Mouse (Mus musculus) MEL (cell line): ENCODE data around the gene Ccdc186. TPM values are rescaled to one million over a fixed set of nuclear protein-coding genes. Genes with fewer than 3 reads are reported as not detected.

Source experiments
- DNase-seq: peaks from one replicate; pipeline ENCODE4 v3.0.0; 2011; ENCODE audit warnings: low read depth, low spot score
- H3K27ac ChIP-seq: 2 replicates; pipeline ENCODE4 v1.5.1; 2012; ENCODE audit warnings: low read depth, mild to moderate bottlenecking, control low read depth, low read length, moderate library complexity; ENCODE audit not compliant: control insufficient read depth
- H3K27me3 ChIP-seq, 2 experiments: fragments of 150-350 bp in 1 of 2; sonication (generic) in 1 of 2; 2 replicates each; pipeline ENCODE4 v1.6.1; 2012; ENCODE audit warnings: low read length in 2 of 2, mild to moderate bottlenecking in 2 of 2, improper control_type of control experiment in 1 of 2, moderate library complexity in 1 of 2; ENCODE audit not compliant: insufficient read depth in 2 of 2, control insufficient read depth in 1 of 2
- H3K36me3 ChIP-seq, 2 experiments: 2 replicates each; pipeline ENCODE4 v1.6.1; 2012 to 2014; ENCODE audit warnings: low read length in 2 of 2, improper control_type of control experiment in 1 of 2, inconsistent platforms in 1 of 2, mild to moderate bottlenecking in 1 of 2; ENCODE audit not compliant: insufficient read depth in 2 of 2, control insufficient read depth in 1 of 2
- H3K4me1 ChIP-seq, 2 experiments: fragments of 150-350 bp in 1 of 2; sonication (generic) in 1 of 2; 2 replicates each; pipeline ENCODE4 v1.6.1; 2012; ENCODE audit warnings: low read length in 2 of 2, improper control_type of control experiment in 1 of 2, mild to moderate bottlenecking in 1 of 2; ENCODE audit not compliant: insufficient read depth in 2 of 2, control insufficient read depth in 1 of 2
- H3K4me3 ChIP-seq, 2 experiments: fragments of 150-350 bp in 1 of 2; sonication (generic) in 1 of 2; 2 replicates each; pipeline ENCODE4 v1.5.1; 2012; ENCODE audit warnings: low read depth in 2 of 2, low read length in 2 of 2, mild to moderate bottlenecking in 2 of 2, moderate library complexity in 2 of 2, control low read depth in 1 of 2, improper control_type of control experiment in 1 of 2; ENCODE audit not compliant: control insufficient read depth in 1 of 2, insufficient read depth in 1 of 2
- H3K79me2 ChIP-seq: 2 replicates; pipeline ENCODE4 v1.6.1; 2012; ENCODE audit warnings: mild to moderate bottlenecking, low read length, moderate library complexity; ENCODE audit not compliant: control insufficient read depth, poor library complexity, insufficient read depth
- H3K9ac ChIP-seq: 2 replicates; pipeline ENCODE4 v1.6.1; 2012; ENCODE audit warnings: low read depth, mild to moderate bottlenecking, control low read depth, low read length, moderate library complexity; ENCODE audit not compliant: control insufficient read depth, poor library complexity, severe bottlenecking
- H3K9me3 ChIP-seq: fragments of 150-350 bp; sonication (generic); replicated peaks from 2 replicates; pipeline ENCODE4 v1.6.1; 2012; ENCODE audit warnings: mild to moderate bottlenecking, low read length, improper control_type of control experiment, moderate library complexity; ENCODE audit not compliant: insufficient read depth
- BHLHE40 ChIP-seq: IDR thresholded peaks from 2 replicates; pipeline ENCODE4 v1.6.1; 2012; ENCODE audit warnings: low read depth, mild to moderate bottlenecking, inconsistent platforms, low read length, improper control_type of control experiment, borderline replicate concordance
- CHD2 ChIP-seq: IDR thresholded peaks from 2 replicates; pipeline ENCODE4 v1.6.1; 2011; ENCODE audit warnings: low read length, improper control_type of control experiment
- CTCF ChIP-seq, 3 experiments: IDR thresholded peaks in 2 of 3; conservative IDR thresholded peaks in 1 of 3; 2 replicates each; pipeline ENCODE4 v1.5.1; 2011 to 2012; ENCODE audit warnings: low read length in 3 of 3, low read depth in 2 of 3, mild to moderate bottlenecking in 2 of 3, improper control_type of control experiment in 1 of 3, inconsistent platforms in 1 of 3, mixed read lengths in 1 of 3, moderate library complexity in 1 of 3; ENCODE audit not compliant: control insufficient read depth in 1 of 3, insufficient read depth in 1 of 3, poor library complexity in 1 of 3, severe bottlenecking in 1 of 3
- ELF1 ChIP-seq: IDR thresholded peaks from 2 replicates; pipeline ENCODE4 v1.6.1; 2014; ENCODE audit warnings: low read depth, mild to moderate bottlenecking, inconsistent platforms, low read length, improper control_type of control experiment, moderate library complexity
- ETS1 ChIP-seq: IDR thresholded peaks from 2 replicates; pipeline ENCODE4 v1.6.1; 2012; ENCODE audit warnings: low read depth, mild to moderate bottlenecking, inconsistent platforms, low read length, improper control_type of control experiment, moderate library complexity
- KAT2A ChIP-seq: conservative IDR thresholded peaks from 2 replicates; pipeline ENCODE4 v1.6.1; 2012; ENCODE audit warnings: low read depth, low read length, improper control_type of control experiment, inconsistent platforms
- MAZ ChIP-seq: IDR thresholded peaks from 2 replicates; pipeline ENCODE4 v1.6.1; 2012; ENCODE audit warnings: low read depth, mild to moderate bottlenecking, inconsistent platforms, low read length, improper control_type of control experiment
- MEF2A ChIP-seq: IDR thresholded peaks from 2 replicates; pipeline ENCODE4 v1.6.1; 2014; ENCODE audit warnings: low read depth, mild to moderate bottlenecking, inconsistent platforms, low read length, improper control_type of control experiment; ENCODE audit not compliant: poor library complexity, insufficient replicate concordance, severe bottlenecking; ENCODE audit errors: extremely low read depth
- MYC ChIP-seq: IDR thresholded peaks from 2 replicates; pipeline ENCODE4 v1.6.1; 2011; ENCODE audit warnings: low read depth, mild to moderate bottlenecking, low read length, improper control_type of control experiment, moderate library complexity
- NELFE ChIP-seq: IDR thresholded peaks from 2 replicates; pipeline ENCODE4 v1.6.1; 2011; ENCODE audit warnings: low read depth, low read length, improper control_type of control experiment
- NRF1 ChIP-seq: IDR thresholded peaks from 2 replicates; pipeline ENCODE4 v1.6.1; 2014; ENCODE audit warnings: low read depth, mild to moderate bottlenecking, inconsistent platforms, low read length, improper control_type of control experiment, moderate library complexity; ENCODE audit not compliant: poor library complexity, insufficient read depth, severe bottlenecking
- POLR2A ChIP-seq, 2 experiments: IDR thresholded peaks; 2 replicates each; pipeline ENCODE4 v1.6.1; 2011 to 2012; ENCODE audit warnings: low read length in 2 of 2, mild to moderate bottlenecking in 2 of 2, control low read depth in 1 of 2, improper control_type of control experiment in 1 of 2, low read depth in 1 of 2, moderate library complexity in 1 of 2; ENCODE audit not compliant: control insufficient read depth in 1 of 2, insufficient read depth in 1 of 2, poor library complexity in 1 of 2
- RAD21 ChIP-seq: IDR thresholded peaks from 2 replicates; pipeline ENCODE4 v1.6.1; 2011; ENCODE audit warnings: mild to moderate bottlenecking, low read depth, low read length, improper control_type of control experiment
- RCOR1 ChIP-seq: IDR thresholded peaks from 2 replicates; pipeline ENCODE4 v1.6.1; 2012; ENCODE audit warnings: low read depth, mild to moderate bottlenecking, inconsistent platforms, low read length, improper control_type of control experiment
- SIN3A ChIP-seq: IDR thresholded peaks from 2 replicates; pipeline ENCODE4 v1.6.1; 2012; ENCODE audit warnings: low read length, improper control_type of control experiment, inconsistent platforms
- SMC3 ChIP-seq: IDR thresholded peaks from 2 replicates; pipeline ENCODE4 v1.6.1; 2011; ENCODE audit warnings: low read depth, low read length, improper control_type of control experiment
- TCF12 ChIP-seq: IDR thresholded peaks from 2 replicates; pipeline ENCODE4 v1.6.1; 2014; ENCODE audit warnings: low read depth, mild to moderate bottlenecking, inconsistent platforms, low read length, improper control_type of control experiment, moderate library complexity
- UBTF ChIP-seq: IDR thresholded peaks from 2 replicates; pipeline ENCODE4 v1.6.1; 2012; ENCODE audit warnings: low read depth, mild to moderate bottlenecking, inconsistent platforms, low read length, improper control_type of control experiment, moderate library complexity, borderline replicate concordance; ENCODE audit not compliant: insufficient read depth
- USF1 ChIP-seq: IDR thresholded peaks from 2 replicates; pipeline ENCODE4 v1.6.1; 2014; ENCODE audit warnings: low read depth, mild to moderate bottlenecking, inconsistent platforms, low read length, improper control_type of control experiment, moderate library complexity
- ZC3H11A ChIP-seq: IDR thresholded peaks from 2 replicates; pipeline ENCODE4 v1.6.1; 2012; ENCODE audit warnings: low read depth, mild to moderate bottlenecking, inconsistent platforms, low read length, improper control_type of control experiment
- ZKSCAN1 ChIP-seq: IDR thresholded peaks from 2 replicates; pipeline ENCODE4 v1.6.1; 2012; ENCODE audit warnings: low read depth, mild to moderate bottlenecking, inconsistent platforms, low read length, improper control_type of control experiment, moderate library complexity
- ZMIZ1 ChIP-seq: IDR thresholded peaks from 2 replicates; pipeline ENCODE4 v1.6.1; 2012; ENCODE audit warnings: low read depth, mild to moderate bottlenecking, inconsistent platforms, low read length, improper control_type of control experiment, moderate library complexity
- polyA plus RNA-seq, 2 experiments: library from polyadenylated mRNA; stranded (reverse) in 1 of 2; unstranded in 1 of 2; fragments of >175 nt in 1 of 2; fragments of >200 nt in 1 of 2; gene quantifications; 2 replicates each; pipeline versions ENCODE4 v1.2.1 to v1.2.4; 2012; ENCODE audit warnings: low replicate concordance in 2 of 2, low read depth in 1 of 2; ENCODE audit not compliant: insufficient read length in 2 of 2, insufficient read depth in 1 of 2, missing spikeins in 1 of 2
- total RNA-seq: library from RNA; depleted of rRNA; stranded (reverse); fragments of 300-350 nt; gene quantifications from 2 replicates; pipeline ENCODE4 v1.2.3, GENCODE M21; 2012

The Ccdc186 gene
- total and polyA plus RNA-seq, 3 experiments: 7.9 to 72.2 (median 21.9) TPM

GRCm38 (mm10) chr19:56808771-56809170 is 13.2 kb downstream of the Ccdc186 start:
- no peak overlapping the region for H3K4me3 ChIP-seq
- no peaks in the 10 kb centered on the region for H3K9me3 ChIP-seq
- DNase-seq: peak; percentile 38
- H3K79me2 ChIP-seq: peaks cover 2% of the 10 kb centered on the region; the same call in 1 of the 2 replicates
- no peak overlapping the region for H3K27ac ChIP-seq
- H3K36me3 ChIP-seq: peaks cover 19 to 31% of the 10 kb centered on the region in 2 experiments
- peaks cover 9 to 12% of the 10 kb centered on the region in 2 experiments for H3K4me1 ChIP-seq
- TF ChIP-seq SIN3A: peak; percentile 34; the same call in 1 of the 2 replicates
- TF ChIP-seq SMC3: peak; percentile 37; the same call in 1 of the 2 replicates
- no peak for TF ChIP-seq MYC
- peak; percentile 60 to 66 (median 61) for TF ChIP-seq CTCF (IDR thresholded peaks at IDR 0.05 in 2 of 3, conservative IDR thresholded peaks at IDR 0.05 in 1 of 3; ENCODE audit: control insufficient read depth in 1 of 3, insufficient read depth in 1 of 3, low read depth in 2 of 3, low read length in 3 of 3, poor library complexity in 1 of 3, severe bottlenecking in 1 of 3)
- peak; percentile 30 for TF ChIP-seq RAD21
- TF ChIP-seq ZC3H11A: 0 out of 2 replicates have a peak, but pooled peaks have one; percentile 6
- no peak for TF ChIP-seq ELF1
- TF ChIP-seq, all 39 proteins: peak for 5
- H3K27me3 ChIP-seq: no peaks in the 10 kb centered on the region
- H3K9ac ChIP-seq: no peak overlapping the region

- H3K36me3 ChIP-seq: peaks cover 23 to 24% of the 10 kb centered on the region in 2 experiments; a peak in 3 of 4 replicates
- H3K4me1 ChIP-seq: peaks cover 17 to 19% of the 10 kb centered on the region in 2 experiments
- peaks cover 2% of the 10 kb centered on the region; the same call in 1 of the 2 replicates for H3K79me2 ChIP-seq
- H3K4me3 ChIP-seq: no peak overlapping the region
- H3K27ac ChIP-seq: no peak overlapping the region
- H3K9ac ChIP-seq: no peak overlapping the region
- TF ChIP-seq TCF12 (no peak), KAT2A (no peak), USF1 (no peak), ZKSCAN1 (no peak), POLR2A (IDR thresholded peaks at IDR 0.05; ENCODE audit: control insufficient read depth in 1 of 2, insufficient read depth in 1 of 2, low read depth in 1 of 2, low read length in 2 of 2, poor library complexity in 1 of 2) (no peak), CTCF (IDR thresholded peaks at IDR 0.05 in 2 of 3, conservative IDR thresholded peaks at IDR 0.05 in 1 of 3; ENCODE audit: control insufficient read depth in 1 of 3, insufficient read depth in 1 of 3, low read depth in 2 of 3, low read length in 3 of 3, poor library complexity in 1 of 3, severe bottlenecking in 1 of 3) (no peak), ETS1 (no peak), MEF2A (no peak), RCOR1 (no peak), NRF1 (no peak), UBTF (no peak), BHLHE40 (no peak), NELFE (no peak), CHD2 (no peak), MAZ (no peak), ZMIZ1 (no peak)
- DNase-seq: no peak
- no peaks in the 10 kb centered on the region for H3K27me3 ChIP-seq
- H3K9me3 ChIP-seq: no peaks in the 10 kb centered on the region
Measured at GRCm38 (mm10) chr19:56807122-56807521, 14.9 kb downstream of the Ccdc186 start.
